Mouse (Mus musculus) heart, postnatal 0 days (tissue): ENCODE measurements around the gene Pla1a.

Experiments used
- CTCF ChIP-seq: IDR thresholded peaks from 2 replicates; pipeline ENCODE4 v1.5.1; 2016; ENCODE audit warnings: antibody characterized with exemption, control low read depth, low read depth
- EP300 ChIP-seq: IDR thresholded peaks from 2 replicates; pipeline ENCODE4 v1.6.1; 2016; ENCODE audit warnings: antibody characterized with exemption, low read depth

GRCm38 (mm10) chr16:38459990-38460389 is 27.0 kb upstream of the Pla1a start:
- TF ChIP-seq CTCF (no peak), EP300 (no peak)
